Mouse (Mus musculus) left cerebral cortex, adult 2 months (tissue): ENCODE measurements around the gene Gm45234. TPM values are rescaled to one million over a fixed set of nuclear protein-coding genes. Genes with fewer than 3 reads are reported as not detected.
"Not testable (repeated sequence)": the region's sequence is repeated elsewhere in the genome, so short reads cannot be mapped to it uniquely, and the experiment has no call there.

ENCODE experiments used
- DNase-seq, 2 experiments: peaks; one replicate each; pipeline ENCODE4 v3.0.0; 2021 to 2022; ENCODE audit warnings: low spot score in 2 of 2, mixed read lengths in 1 of 2; ENCODE audit errors: extremely low spot score in 1 of 2
- H3K27ac ChIP-seq: fragments of 200-600 bp; 2 replicates; pipeline ENCODE4 v1.8.1; 2022
- H3K4me3 ChIP-seq: fragments of 200-600 bp; 2 replicates; pipeline ENCODE4 v1.8.1; 2022
- CTCF ChIP-seq: fragments of 200-600 bp; IDR thresholded peaks from 2 replicates; pipeline ENCODE4 v1.8.1; 2022; ENCODE audit warnings: antibody characterized with exemption, mild to moderate bottlenecking, moderate library complexity
- intact Hi-C: fragments of 180-260 bp; cut with DNase I; formaldehyde crosslinking; loops from one replicate; pipeline ENCODE4 v1.15.1; 2025
- long read RNA-seq, 2 experiments: library from polyadenylated mRNA; stranded (forward); transcript quantifications; one replicate each; pipeline ENCODE4 v2.0.0; 2021; ENCODE audit warnings: borderline mapping rate in 2 of 2
- total RNA-seq, 2 experiments: library from RNA; stranded (reverse); gene quantifications; 2 replicates each; pipeline ENCODE4 v1.2.3; 2021

Gene Gm45234
- not detected for total RNA-seq
- long read RNA-seq, experiment 1, partial matches to known transcripts, result 0 of 1 reads
- long read RNA-seq, experiment 1, other reads (novel, unspliced or antisense), result 1 of 1 reads
- long read RNA-seq, experiment 2, partial matches to known transcripts, result 0 of 1 reads
- long read RNA-seq, experiment 2, other reads (novel, unspliced or antisense), result 1 of 1 reads

- no peak for TF ChIP-seq CTCF
- peak; percentile 58 for DNase-seq
- intact Hi-C loops, result loop anchor here (5.0 kb wide), 1 partner anchor 184 kb away; the partner anchor contains the start of gene C1rb
- H3K27ac ChIP-seq, result peak within 1 kb of the TSS; percentile 87
- H3K4me3 ChIP-seq, result peak within 1 kb of the TSS; percentile 72
These were observed at the start of gene Gm45234, which contains the start of gene Atn1 for GRCm38 (mm10) chr6:124755831-124756595. Gene Gm45234 (minus strand): TSS chr6:124756021. Gene Atn1 (minus strand): TSS chr6:124756524.

GRCm38 (mm10) chr6:124804341-124804740 is 48.5 kb upstream of the Gm45234 start:
- TF ChIP-seq CTCF, result no peak
- H3K27ac ChIP-seq, result no peak overlapping the region
- intact Hi-C loops, result loop anchor here (1.0 to 2.0 kb wide), 2 partner anchors 8 to 14 kb away; no protein-coding TSS in a partner anchor
- no peak overlapping the region for H3K4me3 ChIP-seq
- DNase-seq, result no peak

- H3K27ac ChIP-seq, DNase-seq, H3K4me3 ChIP-seq: not testable (repeated sequence)
- intact Hi-C loops, result loop anchor here (1.0 to 2.0 kb wide), 2 partner anchors 7 to 13 kb away; no protein-coding TSS in a partner anchor
These were observed 47.9 kb upstream of the Gm45234 start for GRCm38 (mm10) chr6:124803691-124804090.

GRCm38 (mm10) chr6:124803061-124803460 is 47.2 kb upstream of the Gm45234 start:
- intact Hi-C loops, result no loop called here
- H3K4me3 ChIP-seq, result no peak overlapping the region
- TF ChIP-seq CTCF, result no peak; the same call in 1 of the 2 replicates
- no peak overlapping the region for H3K27ac ChIP-seq
- no peak for DNase-seq

- H3K4me3 ChIP-seq, H3K27ac ChIP-seq, DNase-seq, intact Hi-C loops: not testable (repeated sequence)
These were observed 46.6 kb upstream of the Gm45234 start for GRCm38 (mm10) chr6:124802400-124802799.

GRCm38 (mm10) chr6:124796200-124796599 is 40.4 kb upstream of the Gm45234 start:
- intact Hi-C loops, result loop anchor here (1.0 kb wide), 1 partner anchor 8 kb away; no protein-coding TSS in a partner anchor
- no peak for TF ChIP-seq CTCF
- no peak for DNase-seq
- H3K4me3 ChIP-seq, result no peak overlapping the region
- no peak overlapping the region for H3K27ac ChIP-seq

- no peak for TF ChIP-seq CTCF
- intact Hi-C loops, result loop anchor here (1.0 kb wide), 1 partner anchor 9 kb away; no protein-coding TSS in a partner anchor
- DNase-seq, result no peak
- H3K27ac ChIP-seq, result no peak overlapping the region
- no peak overlapping the region for H3K4me3 ChIP-seq
These were observed 40.0 kb upstream of the Gm45234 start for GRCm38 (mm10) chr6:124795781-124796180.

GRCm38 (mm10) chr6:124791911-124792310 is 36.1 kb upstream of the Gm45234 start:
- Histone ChIP-seq H3K4me3 (no peak overlapping the region), H3K27ac (no peak overlapping the region)
- no peak for DNase-seq
- no peak for TF ChIP-seq CTCF
- intact Hi-C loops, result loop anchor here (2.0 kb wide), 1 partner anchor 13 kb away; no protein-coding TSS in a partner anchor

GRCm38 (mm10) chr6:124790121-124790520 is 34.3 kb upstream of the Gm45234 start:
- TF ChIP-seq CTCF, result no peak
- intact Hi-C loops, result loop anchor here (2.0 kb wide), 1 partner anchor 15 kb away; no protein-coding TSS in a partner anchor
- Histone ChIP-seq H3K4me3 (no peak overlapping the region), H3K27ac (no peak overlapping the region)
- DNase-seq, result no peak

GRCm38 (mm10) chr6:124789519-124789918 is 33.7 kb upstream of the Gm45234 start:
- DNase-seq, result no peak
- intact Hi-C loops, result no loop called here
- Histone ChIP-seq H3K27ac (no peak overlapping the region), H3K4me3 (no peak overlapping the region)
- TF ChIP-seq CTCF, result no peak

- intact Hi-C loops, result no loop called here
- TF ChIP-seq CTCF, result no peak
- H3K27ac ChIP-seq, result no peak overlapping the region
- DNase-seq, result no peak
- no peak overlapping the region for H3K4me3 ChIP-seq
These were observed 31.9 kb upstream of the Gm45234 start for GRCm38 (mm10) chr6:124787722-124788121.

GRCm38 (mm10) chr6:124786756-124787420 is 31.1 kb upstream of the Gm45234 start:
- DNase-seq, result no peak
- no peak overlapping the region for H3K27ac ChIP-seq
- no peak for TF ChIP-seq CTCF

More at GRCm38 (mm10) chr6:124786756-124787420, 31.1 kb upstream of the Gm45234 start:
- intact Hi-C loops, result no loop called here
- H3K4me3 ChIP-seq, result no peak overlapping the region
